Mouse (Mus musculus) inflammation-experienced regulatory T-cells, adult 6 months (primary cell): ENCODE measurements around the gene Gm20422. TPM values are rescaled to one million over a fixed set of nuclear protein-coding genes. Genes with fewer than 3 reads are reported as not detected.

ENCODE experiments used
- polyA plus RNA-seq, 3 experiments: library from polyadenylated mRNA; unstranded; fragments of 100-300 nt; shearing (Covaris generic); gene quantifications; one replicate each; pipeline ENCODE4 v1.2.1; 2017

The Gm20422 gene
- polyA plus RNA-seq, 3 experiments from 2014 or later: 0.96 to 2.6 (median 1.4) TPM

Other genes with a start within 250 kb of the Gm20422 start
- gene Zfp868, start 149.3 kb downstream of the Gm20422 start, polyA plus RNA-seq: 10 to 100 TPM; 32.3 to 43.1 (median 39.1) TPM
- gene Zfp964, start 120.4 kb downstream of the Gm20422 start, polyA plus RNA-seq: under 1 TPM; 0.23 to 0.52 (median 0.25) TPM
- gene Zfp869, start 64.2 kb downstream of the Gm20422 start, polyA plus RNA-seq: 10 to 100 TPM; 36.0 to 57.8 (median 52.2) TPM
- gene Zfp963, start 24.9 kb downstream of the Gm20422 start, polyA plus RNA-seq: 1 to 10 TPM; 3.8 to 8.4 (median 7.1) TPM
- 10 to 100 TPM; 19.0 to 20.5 (median 20.0) TPM for gene Atp13a1, start 16.3 kb upstream of the Gm20422 start, polyA plus RNA-seq
- gene Zfp866, start 16.3 kb upstream of the Gm20422 start, polyA plus RNA-seq: 10 to 100 TPM; 14.0 to 22.5 (median 16.0) TPM
- gene Gmip, start 33.8 kb upstream of the Gm20422 start, polyA plus RNA-seq: 100 to 1,000 TPM in 1 of 3 experiments, 10 to 100 TPM in 2; 53.2 to 105 (median 79.3) TPM
- gene Lpar2, start 47.5 kb upstream of the Gm20422 start, polyA plus RNA-seq: under 1 TPM; 0.18 to 0.77 (median 0.51) TPM
- gene Pbx4, start 57.6 kb upstream of the Gm20422 start, polyA plus RNA-seq: 10 to 100 TPM in 2 of 3 experiments, 1 to 10 TPM in 1; 7.5 to 20.8 (median 18.4) TPM
- gene Cilp2, start 112.8 kb upstream of the Gm20422 start, polyA plus RNA-seq: not detected
- 1 to 10 TPM in 1 of 3 experiments, under 1 TPM in 1, not detected in 1; 0.35 to 1.2 TPM for gene Tssk6, start 127.3 kb upstream of the Gm20422 start, polyA plus RNA-seq
- 100 to 1,000 TPM; 194 to 284 (median 245) TPM for gene Ndufa13, start 127.7 kb upstream of the Gm20422 start, polyA plus RNA-seq
- 1 to 10 TPM in 1 of 3 experiments, under 1 TPM in 1, not detected in 1; 0.56 to 1.1 TPM for gene Yjefn3, start 127.8 kb upstream of the Gm20422 start, polyA plus RNA-seq
- gene Gatad2a, start 221.5 kb upstream of the Gm20422 start, polyA plus RNA-seq: 10 to 100 TPM; 20.1 to 29.0 (median 23.2) TPM